Mouse (Mus musculus) small intestine, adult 2 months (tissue): Measurements from ENCODE around the gene BC107364.
"Not testable (repeated sequence)": the region's sequence is repeated elsewhere in the genome, so short reads cannot be mapped to it uniquely, and the experiment has no call there.

ENCODE experiments used
- CTCF ChIP-seq: fragments of 200-500 bp; IDR thresholded peaks from 2 replicates; pipeline ENCODE4 v1.5.1; 2012; ENCODE audit warnings: low read depth, mild to moderate bottlenecking, control low read depth, inconsistent platforms, low read length, moderate library complexity, mixed read lengths; ENCODE audit not compliant: insufficient replicate concordance, insufficient read length; ENCODE audit errors: extremely low read depth
- POLR2A ChIP-seq: fragments of 200-500 bp; IDR thresholded peaks from 2 replicates; pipeline ENCODE4 v1.6.1; 2012; ENCODE audit warnings: low read depth, mild to moderate bottlenecking, control low read depth, inconsistent platforms, low read length, moderate library complexity

- not testable (repeated sequence) for TF ChIP-seq POLR2A, CTCF
These were observed 33.2 kb downstream of the BC107364 start for GRCm38 (mm10) chr3:96418902-96419301.
